Mouse (Mus musculus) erythroblast, embryonic 14.5 days (primary cell): Measurements from ENCODE around the gene Zscan26. TPM values are rescaled to one million over a fixed set of nuclear protein-coding genes. Genes with fewer than 3 reads are reported as not detected.
"Not testable (repeated sequence)": the region's sequence is repeated elsewhere in the genome, so short reads cannot be mapped to it uniquely, and the experiment has no call there.

Experiments
- H3K27me3 ChIP-seq: 2 replicates; pipeline ENCODE4 v1.6.1; 2012; ENCODE audit warnings: inconsistent platforms; ENCODE audit not compliant: control insufficient read depth
- H3K36me3 ChIP-seq: 2 replicates; pipeline ENCODE4 v1.6.1; 2012; ENCODE audit warnings: mild to moderate bottlenecking, inconsistent platforms; ENCODE audit not compliant: control insufficient read depth
- H3K4me1 ChIP-seq: 2 replicates; pipeline ENCODE4 v1.6.1; 2012; ENCODE audit warnings: inconsistent platforms; ENCODE audit not compliant: control insufficient read depth
- H3K4me3 ChIP-seq: replicated peaks from 2 replicates; pipeline ENCODE3; 2012; ENCODE audit warnings: moderate library complexity, mild to moderate bottlenecking, inconsistent platforms
- H3K9me3 ChIP-seq: 2 replicates; pipeline ENCODE4 v1.6.1; 2012; ENCODE audit warnings: low read length, inconsistent platforms, mixed read lengths; ENCODE audit not compliant: control insufficient read depth
- GATA1 ChIP-seq: IDR thresholded peaks from 2 replicates; pipeline ENCODE4 v1.6.1; 2012; ENCODE audit warnings: low read length, inconsistent platforms, mixed read lengths
- TAL1 ChIP-seq: IDR thresholded peaks from 3 replicates; pipeline ENCODE4 v1.6.1; 2012; ENCODE audit warnings: low read length, inconsistent platforms, mixed read lengths
- polyA plus RNA-seq: library from polyadenylated mRNA; stranded (reverse); fragments of >175 nt; gene quantifications from 2 replicates; pipeline ENCODE4 v1.2.3, GENCODE M21; 2012

Zscan26 gene
- polyA plus RNA-seq, 1 experiment = 0.08 TPM

DNA sequence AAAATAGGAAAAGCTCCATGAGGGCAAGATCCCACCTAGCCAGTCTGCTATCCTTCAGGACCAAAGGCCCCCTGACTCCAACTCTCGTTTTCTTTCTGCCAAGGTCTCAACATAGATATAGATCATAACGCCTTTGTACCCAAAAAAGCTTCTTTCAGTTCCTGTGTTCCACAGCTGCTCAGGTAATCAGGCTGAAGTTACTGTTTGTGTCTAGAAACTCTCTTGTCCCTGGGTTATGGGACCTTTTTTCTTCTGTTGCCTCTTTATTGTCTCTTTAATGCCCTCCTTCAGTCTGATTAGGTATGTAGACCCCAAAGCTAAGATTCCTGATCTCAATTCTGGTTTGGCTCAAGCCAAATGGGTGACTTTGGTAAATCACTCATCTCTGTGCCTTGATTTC, 56.0 kb downstream of the Zscan26 start:
- H3K36me3 ChIP-seq = peaks cover 88% of the 10 kb centered on the region

DNA sequence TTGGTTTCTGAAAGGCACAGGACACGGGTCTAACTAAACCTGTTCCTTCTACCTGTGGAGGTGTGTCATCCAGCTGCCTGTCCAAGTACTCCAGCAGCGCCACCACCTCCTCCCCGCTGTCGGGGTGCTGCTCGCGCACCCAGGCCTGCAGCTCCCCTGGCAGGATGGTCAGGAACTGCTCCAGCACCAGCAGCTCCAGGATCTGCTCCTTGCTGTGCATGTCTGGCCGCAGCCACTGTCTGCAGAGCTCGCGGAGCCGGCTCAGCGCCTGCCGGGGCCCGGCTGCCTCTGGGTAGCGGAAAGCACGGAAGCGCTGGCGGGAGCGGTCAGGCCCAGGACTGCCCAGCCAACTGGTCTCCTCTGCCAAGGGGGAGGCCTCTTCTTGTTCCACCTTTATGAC, 57.5 kb downstream of the Zscan26 start:
- peaks cover 98% of the 10 kb centered on the region for H3K36me3 ChIP-seq
- not testable (repeated sequence) for H3K27me3 ChIP-seq

More for the DNA sequence above, 56.0 kb downstream of the Zscan26 start:
- H3K27me3 ChIP-seq = no peaks in the 10 kb centered on the region
- TF ChIP-seq GATA1 (no peak), TAL1 (no peak)
- H3K4me3 ChIP-seq = no peak overlapping the region
- peaks cover 20% of the 10 kb centered on the region for H3K4me1 ChIP-seq
- peaks cover 3% of the 10 kb centered on the region; the same call in 1 of the 2 replicates for H3K9me3 ChIP-seq

DNA sequence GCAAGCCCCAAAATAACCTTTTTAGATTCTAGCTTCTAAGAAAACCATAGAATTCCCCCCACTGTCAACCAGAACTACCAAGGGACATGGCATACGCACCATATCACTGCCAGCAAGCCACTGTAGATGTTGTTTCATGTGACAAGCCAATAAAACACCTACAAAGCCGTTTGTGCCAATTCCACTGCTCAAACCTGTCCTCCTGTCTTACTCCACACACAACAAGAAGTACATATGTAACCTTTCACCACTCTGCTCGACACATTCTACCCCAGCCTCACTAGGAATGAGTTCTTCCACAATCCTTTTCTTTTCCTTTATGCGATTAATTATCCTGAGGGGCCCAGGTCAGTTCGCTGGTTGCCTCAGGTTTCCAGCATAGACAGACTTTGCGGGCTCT, 57.9 kb downstream of the Zscan26 start:
- Histone ChIP-seq H3K4me3 (no peak overlapping the region), H3K36me3 (peaks cover 98% of the 10 kb centered on the region), H3K4me1 (peaks cover 9% of the 10 kb centered on the region), H3K9me3 (peaks cover 3% of the 10 kb centered on the region; the same call in 1 of the 2 replicates), H3K27me3 (no peaks in the 10 kb centered on the region)
- no peak for TF ChIP-seq TAL1
- TF ChIP-seq GATA1 = no peak

More for the DNA sequence above, 57.5 kb downstream of the Zscan26 start:
- H3K4me3 ChIP-seq, H3K9me3 ChIP-seq: not testable (repeated sequence)
- H3K4me1 ChIP-seq = peaks cover 13% of the 10 kb centered on the region

DNA sequence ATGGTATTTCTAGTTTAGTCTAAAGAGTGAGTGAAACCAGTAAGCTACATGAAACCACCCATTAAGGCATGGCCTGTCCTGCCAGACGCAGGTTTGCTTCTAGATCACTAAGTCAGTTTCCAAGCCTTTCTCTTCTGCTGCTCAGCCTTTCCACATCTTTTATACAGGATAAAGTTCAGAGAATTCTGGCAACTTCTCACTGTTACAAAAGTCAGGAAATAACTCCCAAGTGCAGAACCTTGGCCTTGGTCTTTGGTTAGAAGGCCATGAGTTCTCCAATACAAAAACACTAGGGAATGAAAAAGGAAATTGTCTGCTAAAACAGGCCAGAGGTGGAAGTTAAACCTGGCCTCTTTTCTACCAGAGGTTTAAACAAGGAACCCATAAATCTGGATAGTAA, 58.3 kb downstream of the Zscan26 start:
- TF ChIP-seq TAL1 (no peak), GATA1 (no peak)
- Histone ChIP-seq H3K27me3 (no peaks in the 10 kb centered on the region), H3K4me3 (no peak overlapping the region), H3K36me3 (peaks cover 98% of the 10 kb centered on the region), H3K4me1 (peaks cover 6% of the 10 kb centered on the region), H3K9me3 (peaks cover 3% of the 10 kb centered on the region; the same call in 1 of the 2 replicates)

Other genes starting within 250 kb of the Zscan26 start
- not detected in 2 replicates for gene Gpx5, start 161.0 kb downstream of the Zscan26 start, polyA plus RNA-seq
- gene Gpx6, start 141.6 kb downstream of the Zscan26 start, polyA plus RNA-seq = not detected in 2 replicates
- not detected in 2 replicates for gene Olfr1367, start 106.8 kb downstream of the Zscan26 start, polyA plus RNA-seq
- 0.04 and 0.09 TPM in 2 replicates for gene Zscan12, start 90.9 kb downstream of the Zscan26 start, polyA plus RNA-seq
- gene Zkscan3, start 51.0 kb downstream of the Zscan26 start, polyA plus RNA-seq = 0.69 and 0.93 TPM in 2 replicates
- gene Pgbd1, start 12.7 kb downstream of the Zscan26 start, polyA plus RNA-seq = 0.04 and 0.05 TPM in 2 replicates
- gene Nkapl, start 14.8 kb upstream of the Zscan26 start, polyA plus RNA-seq = 0.37 and 0.41 TPM in 2 replicates
- 0.01 TPM in 1 of 2 replicates, not detected in the other for gene Zkscan4, start 25.2 kb upstream of the Zscan26 start, polyA plus RNA-seq
- not detected in 2 replicates for gene Gm10065, start 25.7 kb upstream of the Zscan26 start, polyA plus RNA-seq
- gene AK157302, start 41.5 kb upstream of the Zscan26 start, polyA plus RNA-seq = 0.05 and 0.06 TPM in 2 replicates
- 3.7 and 5.8 TPM in 2 replicates for gene Gm11273, start 47.7 kb upstream of the Zscan26 start, polyA plus RNA-seq
- gene Zkscan8, start 77.4 kb upstream of the Zscan26 start, polyA plus RNA-seq = 0.01 and 0.14 TPM in 2 replicates
- gene Olfr1366, start 89.1 kb upstream of the Zscan26 start, polyA plus RNA-seq = not detected in 2 replicates
- not detected in 2 replicates for gene Olfr1535, start 106.2 kb upstream of the Zscan26 start, polyA plus RNA-seq
- not detected in 2 replicates for gene Olfr1364, start 128.0 kb upstream of the Zscan26 start, polyA plus RNA-seq
- not detected in 2 replicates for gene Olfr1362, start 160.3 kb upstream of the Zscan26 start, polyA plus RNA-seq
- 0.04 TPM in 1 of 2 replicates, not detected in the other for gene Olfr11, start 188.8 kb upstream of the Zscan26 start, polyA plus RNA-seq
- not detected in 2 replicates for gene Olfr1361, start 209.7 kb upstream of the Zscan26 start, polyA plus RNA-seq
- not detected in 2 replicates for gene Olfr1360, start 223.7 kb upstream of the Zscan26 start, polyA plus RNA-seq
- not detected in 2 replicates for gene Olfr1359, start 244.4 kb upstream of the Zscan26 start, polyA plus RNA-seq